Mouse (Mus musculus): ENCODE data around the gene Kctd19.

- TF ChIP-seq CTCF (IDR thresholded peaks at IDR 0.05; ENCODE audit: control insufficient read depth, insufficient read depth, insufficient replicate concordance, low read depth, low read length), result no peak
- no peak for TF ChIP-seq POLR2A (IDR thresholded peaks at IDR 0.05; ENCODE audit: control insufficient read depth, low read depth, low read length)
These were observed 13.6 kb upstream of the Kctd19 start for GRCm38 (mm10) chr8:105426878-105427277.

All from testis, adult 2 months (tissue).